Mouse (Mus musculus) ovary, postnatal 10 days (tissue): ENCODE measurements around the gene Umad1.

Source experiments
- DNase-seq: peaks from one replicate; pipeline ENCODE4 v3.0.0; 2022; ENCODE audit warnings: low spot score

Gene Umad1

GRCm38 (mm10) chr6:8416802-8417569, 157.9 kb downstream of the Umad1 start:
- DNase-seq = no peak

GRCm38 (mm10) chr6:8419485-8420186, 160.5 kb downstream of the Umad1 start:
- no peak for DNase-seq

- no peak for DNase-seq
Observed at GRCm38 (mm10) chr6:8420187-8420503, 161.1 kb downstream of the Umad1 start.

- DNase-seq = no peak
Observed at GRCm38 (mm10) chr6:8421421-8421820, 162.3 kb downstream of the Umad1 start.

- DNase-seq = no peak
Observed at GRCm38 (mm10) chr6:8421959-8422581, 163.0 kb downstream of the Umad1 start.

GRCm38 (mm10) chr6:8423142-8423541, 164.1 kb downstream of the Umad1 start:
- no peak for DNase-seq

GRCm38 (mm10) chr6:8427692-8428091, 168.6 kb downstream of the Umad1 start:
- no peak for DNase-seq

GRCm38 (mm10) chr6:8430610-8431234, 171.6 kb downstream of the Umad1 start:
- no peak for DNase-seq

GRCm38 (mm10) chr6:8433179-8433578, 174.1 kb downstream of the Umad1 start:
- DNase-seq = no peak

- DNase-seq = no peak
Observed at GRCm38 (mm10) chr6:8437937-8438336, 178.8 kb downstream of the Umad1 start.

GRCm38 (mm10) chr6:8441814-8442213, 182.7 kb downstream of the Umad1 start:
- no peak for DNase-seq

GRCm38 (mm10) chr6:8446786-8447185, 187.7 kb downstream of the Umad1 start:
- no peak for DNase-seq

GRCm38 (mm10) chr6:8455599-8455998, 196.5 kb downstream of the Umad1 start:
- no peak for DNase-seq

GRCm38 (mm10) chr6:8458596-8458995, 199.5 kb downstream of the Umad1 start:
- DNase-seq = no peak

- no peak for DNase-seq
Observed at GRCm38 (mm10) chr6:8462447-8462846, 203.4 kb downstream of the Umad1 start.

GRCm38 (mm10) chr6:8465388-8465787, 206.3 kb downstream of the Umad1 start:
- no peak for DNase-seq

- no peak for DNase-seq
Observed at GRCm38 (mm10) chr6:8465985-8466384, 206.9 kb downstream of the Umad1 start.

GRCm38 (mm10) chr6:8467667-8468337, 208.7 kb downstream of the Umad1 start:
- no peak for DNase-seq

- DNase-seq = no peak
Observed at GRCm38 (mm10) chr6:8469918-8470317, 210.8 kb downstream of the Umad1 start.

- DNase-seq = no peak
Observed at GRCm38 (mm10) chr6:8472125-8472524, 213.0 kb downstream of the Umad1 start.

GRCm38 (mm10) chr6:8472915-8473314, 213.8 kb downstream of the Umad1 start:
- no peak for DNase-seq

- DNase-seq = no peak
Observed at GRCm38 (mm10) chr6:8473498-8473897, 214.4 kb downstream of the Umad1 start.
